Mouse (Mus musculus) stomach, embryonic 15.5 days (tissue): Measurements from ENCODE around the gene Cct2. TPM values are rescaled to one million over a fixed set of nuclear protein-coding genes. Genes with fewer than 3 reads are reported as not detected.
A peak's percentile ranks its signal among the peaks of the same experiment; 100 is the strongest.

Experiments used
- ATAC-seq: fragments of 200-750 bp; cut with Nextera tagmentation; 2 replicates; pipeline ENCODE4 v1.8.0; 2017; ENCODE audit warnings: low read depth, moderate number of reproducible peaks, moderate TSS enrichment; ENCODE audit not compliant: insufficient read depth, low FRiP score
- H3K27ac ChIP-seq: fragments of 300-500 bp; sonication (generic); 2 replicates; pipeline ENCODE4 v1.5.1; 2015; ENCODE audit warnings: mild to moderate bottlenecking, inconsistent platforms
- H3K27me3 ChIP-seq: fragments of 300-500 bp; sonication (generic); replicated peaks from 2 replicates; pipeline ENCODE4 v1.6.1; 2015; ENCODE audit warnings: inconsistent platforms
- H3K36me3 ChIP-seq: fragments of 300-500 bp; sonication (generic); 2 replicates; pipeline ENCODE4 v1.6.1; 2015; ENCODE audit warnings: inconsistent platforms
- H3K4me1 ChIP-seq: fragments of 300-500 bp; sonication (generic); 2 replicates; pipeline ENCODE4 v1.6.1; 2015; ENCODE audit warnings: inconsistent platforms
- H3K4me2 ChIP-seq: fragments of 300-500 bp; sonication (generic); 2 replicates; pipeline ENCODE4 v1.6.1; 2015; ENCODE audit warnings: mild to moderate bottlenecking, inconsistent platforms
- H3K4me3 ChIP-seq: fragments of 300-500 bp; sonication (generic); replicated peaks from 2 replicates; pipeline ENCODE4 v1.5.1; 2015; ENCODE audit warnings: inconsistent platforms
- H3K9ac ChIP-seq: fragments of 300-500 bp; sonication (generic); 2 replicates; pipeline ENCODE4 v1.6.1; 2015; ENCODE audit warnings: inconsistent platforms
- H3K9me3 ChIP-seq: fragments of 300-500 bp; sonication (generic); 2 replicates; pipeline ENCODE4 v1.6.1; 2016; ENCODE audit warnings: inconsistent platforms
- WGBS: fragments of 180-500 bp; shearing (Covaris S2); methylation state at CpG from one replicate; pipeline ENCODE4 v1.1.7; 2015; 5-methylcytosine and 5-hydroxymethylcytosine counted together
- polyA plus RNA-seq: library from polyadenylated mRNA; unstranded; fragments of >200 nt; fragmentation: Nextera tagmentation; extraction: Ambion mirVana; gene quantifications from 2 replicates; pipeline ENCODE4 v1.2.1, GENCODE M21; 2015

Gene Cct2
- polyA plus RNA-seq, 1 experiment from 2014 or later, result 229 TPM

- ATAC-seq, result peak; percentile 50; the same call in 1 of the 2 replicates
- H3K4me3 ChIP-seq, result no peak overlapping the region
These were observed 42.4 kb downstream of the Cct2 start for GRCm38 (mm10) chr10:117021020-117021754.

GRCm38 (mm10) chr10:117018281-117018840, 45.3 kb downstream of the Cct2 start:
- H3K27ac ChIP-seq, result no peak overlapping the region
- H3K27me3 ChIP-seq, result 0 out of 2 replicates have a peak, but pooled peaks cover 5% of the 10 kb centered on the region
- H3K4me3 ChIP-seq, result no peak overlapping the region
- no peaks in the 10 kb centered on the region for H3K36me3 ChIP-seq
- H3K9me3 ChIP-seq, result no peaks in the 10 kb centered on the region
- no peak for ATAC-seq
- no peak overlapping the region for H3K4me2 ChIP-seq
- WGBS, result 76% methylated on average over 7 of the region's 7 CpGs
- no peak overlapping the region for H3K9ac ChIP-seq
- no peaks in the 10 kb centered on the region for H3K4me1 ChIP-seq

More at GRCm38 (mm10) chr10:117021020-117021754, 42.4 kb downstream of the Cct2 start:
- Histone ChIP-seq H3K9ac (no peak overlapping the region), H3K9me3 (no peaks in the 10 kb centered on the region), H3K4me2 (no peak overlapping the region), H3K36me3 (no peaks in the 10 kb centered on the region), H3K27me3 (peaks cover 13% of the 10 kb centered on the region; the same call in 1 of the 2 replicates), H3K4me1 (0 out of 2 replicates have a peak, but pooled peaks cover 6% of the 10 kb centered on the region), H3K27ac (no peak overlapping the region)
- WGBS, result 26% methylated on average over 21 of the region's 21 CpGs

GRCm38 (mm10) chr10:117014565-117014964, 49.0 kb downstream of the Cct2 start:
- WGBS, result 79% methylated on average over 5 of the region's 5 CpGs
- H3K4me3 ChIP-seq, result no peak overlapping the region
- no peak overlapping the region for H3K9ac ChIP-seq
- H3K27ac ChIP-seq, result no peak overlapping the region
- H3K4me1 ChIP-seq, result no peaks in the 10 kb centered on the region
- no peaks in the 10 kb centered on the region for H3K27me3 ChIP-seq
- ATAC-seq, result no peak
- H3K4me2 ChIP-seq, result no peak overlapping the region
- H3K36me3 ChIP-seq, result no peaks in the 10 kb centered on the region
- H3K9me3 ChIP-seq, result no peaks in the 10 kb centered on the region

- no peaks in the 10 kb centered on the region for H3K9me3 ChIP-seq
- no peaks in the 10 kb centered on the region for H3K27me3 ChIP-seq
- no peak overlapping the region for H3K9ac ChIP-seq
- H3K27ac ChIP-seq, result peak overlapping the region; percentile 16; the same call in 1 of the 2 replicates
- peak; percentile 92 for ATAC-seq
- peak overlapping the region; percentile 36; the same call in 1 of the 2 replicates for H3K4me2 ChIP-seq
- no peaks in the 10 kb centered on the region for H3K4me1 ChIP-seq
- WGBS, result 7% methylated on average over 12 of the region's 12 CpGs
- H3K36me3 ChIP-seq, result no peaks in the 10 kb centered on the region
- no peak overlapping the region for H3K4me3 ChIP-seq
These were observed 49.8 kb downstream of the Cct2 start for GRCm38 (mm10) chr10:117013689-117014390.

- Histone ChIP-seq H3K4me1 (no peaks in the 10 kb centered on the region), H3K4me2 (no peak overlapping the region), H3K27me3 (no peaks in the 10 kb centered on the region), H3K27ac (no peak overlapping the region), H3K9ac (no peak overlapping the region), H3K9me3 (no peaks in the 10 kb centered on the region), H3K36me3 (no peaks in the 10 kb centered on the region), H3K4me3 (no peak overlapping the region)
- no peak for ATAC-seq
- WGBS, result 71% methylated on average over 8 of the region's 8 CpGs
These were observed 52.6 kb downstream of the Cct2 start for GRCm38 (mm10) chr10:117011047-117011446.

- Histone ChIP-seq H3K9ac (no peak overlapping the region), H3K27ac (no peak overlapping the region), H3K27me3 (no peaks in the 10 kb centered on the region), H3K4me1 (no peaks in the 10 kb centered on the region), H3K4me2 (no peak overlapping the region), H3K9me3 (no peaks in the 10 kb centered on the region), H3K36me3 (no peaks in the 10 kb centered on the region), H3K4me3 (no peak overlapping the region)
- 88% methylated on average over 6 of the region's 6 CpGs for WGBS
- ATAC-seq, result no peak
These were observed 53.9 kb downstream of the Cct2 start for GRCm38 (mm10) chr10:117009691-117010090.

GRCm38 (mm10) chr10:117005707-117006464, 57.7 kb downstream of the Cct2 start:
- H3K4me1 ChIP-seq, result no peaks in the 10 kb centered on the region
- H3K36me3 ChIP-seq, result no peaks in the 10 kb centered on the region
- no peak for ATAC-seq
- no peaks in the 10 kb centered on the region for H3K9me3 ChIP-seq
- no peak overlapping the region for H3K9ac ChIP-seq
- H3K27ac ChIP-seq, result no peak overlapping the region
- 61% methylated on average over 12 of the region's 12 CpGs for WGBS
- H3K4me2 ChIP-seq, result no peak overlapping the region
- H3K4me3 ChIP-seq, result no peak overlapping the region
- no peaks in the 10 kb centered on the region for H3K27me3 ChIP-seq

GRCm38 (mm10) chr10:117004695-117005094, 58.9 kb downstream of the Cct2 start:
- no peaks in the 10 kb centered on the region for H3K36me3 ChIP-seq
- 77% methylated on average over 5 of the region's 5 CpGs for WGBS
- H3K4me2 ChIP-seq, result no peak overlapping the region
- no peak overlapping the region for H3K4me3 ChIP-seq
- no peak for ATAC-seq
- no peaks in the 10 kb centered on the region for H3K27me3 ChIP-seq
- H3K9ac ChIP-seq, result no peak overlapping the region
- H3K9me3 ChIP-seq, result no peaks in the 10 kb centered on the region
- no peaks in the 10 kb centered on the region for H3K4me1 ChIP-seq
- H3K27ac ChIP-seq, result no peak overlapping the region

Other genes with a start within 250 kb of the Cct2 start
- 1.2 and 1.3 TPM in 2 replicates for gene Myrfl, start 166.9 kb downstream of the Cct2 start, polyA plus RNA-seq
- 24.6 and 25.2 TPM in 2 replicates for gene Rab3ip, start 113.0 kb downstream of the Cct2 start, polyA plus RNA-seq
- gene Gm10271, start 91.2 kb downstream of the Cct2 start, polyA plus RNA-seq, result not detected in 2 replicates
- 0.05 and 0.10 TPM in 2 replicates for gene Best3, start 77.5 kb downstream of the Cct2 start, polyA plus RNA-seq
- gene Lrrc10, start 18.5 kb downstream of the Cct2 start, polyA plus RNA-seq, result not detected in 2 replicates
- 18.4 and 18.8 TPM in 2 replicates for gene Frs2, start 84.7 kb upstream of the Cct2 start, polyA plus RNA-seq
- 62.4 and 64.3 TPM in 2 replicates for gene Yeats4, start 160.7 kb upstream of the Cct2 start, polyA plus RNA-seq
- gene 9530003J23Rik, start 174.9 kb upstream of the Cct2 start, polyA plus RNA-seq, result not detected in 2 replicates
- 290 and 332 TPM in 2 replicates for gene Lyz2, start 218.5 kb upstream of the Cct2 start, polyA plus RNA-seq
- 1.9 and 2.7 TPM in 2 replicates for gene Lyz1, start 229.1 kb upstream of the Cct2 start, polyA plus RNA-seq